Mouse (Mus musculus): ENCODE results near the gene Prr11. TPM values are rescaled to one million over a fixed set of nuclear protein-coding genes. Genes with fewer than 3 reads are reported as not detected.
A peak's percentile ranks its signal among the peaks of the same experiment; 100 is the strongest.

Gene Prr11
- polyA plus RNA-seq, 1 experiment from 2014 or later = 1.7 TPM

DNA sequence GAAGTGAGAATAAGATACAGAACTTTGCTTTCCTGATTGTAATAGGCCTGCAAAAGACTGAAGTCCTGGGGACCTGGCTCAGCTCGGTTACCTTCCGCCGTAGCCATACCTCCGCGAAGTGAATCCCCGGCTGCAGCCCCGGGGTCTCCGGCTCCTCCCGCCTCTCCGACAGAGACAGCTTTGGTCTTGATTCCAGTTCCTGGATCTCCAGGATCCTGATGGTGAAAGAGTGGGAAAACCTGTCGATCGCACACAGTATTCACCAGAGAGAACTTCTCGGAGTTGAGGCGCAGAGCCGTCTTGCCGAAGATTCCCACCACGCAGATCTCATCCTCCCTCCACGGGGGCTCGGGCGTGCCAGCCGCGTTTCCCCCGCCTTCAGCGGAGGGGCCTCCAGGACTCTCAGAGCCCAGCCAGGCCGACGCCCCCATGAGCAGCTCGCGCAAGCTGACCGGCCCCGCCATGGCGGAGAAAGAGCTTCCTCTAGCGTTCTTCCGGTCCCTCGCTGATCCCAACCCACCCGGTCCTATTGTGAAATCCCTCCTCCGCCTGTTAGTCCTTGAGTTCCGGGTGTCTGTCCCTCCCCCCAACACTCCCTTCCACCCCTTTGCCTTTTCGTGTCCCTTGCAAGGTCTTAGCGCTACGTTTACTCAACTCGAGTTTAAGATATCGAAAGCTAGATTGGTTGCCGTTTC, 22.1 kb downstream of the Prr11 start, which contains the start of gene Smg8:
Gene Smg8 (minus strand): TSS at position 485 of the 695 bp plus-strand sequence.
- whole genome bisulfite sequencing = under 1% methylated on average over 43 of the region's 43 CpGs
- Histone ChIP-seq H3K4me2 (replicated peaks; ENCODE audit: low read depth) (peak within 1 kb of the TSS; percentile 84), H3K4me1 (replicated peaks; ENCODE audit: control insufficient read depth, insufficient read depth, low read length) (peaks cover 20% of the 10 kb centered on the region), H3K4me3 (ENCODE audit: low read depth, low read length) (peak within 1 kb of the TSS; percentile 84), H3K9ac (ENCODE audit: low read depth, low read length) (peak within 1 kb of the TSS; percentile 88), H3K27ac (ENCODE audit: low read depth, low read length) (peak within 1 kb of the TSS; percentile 28; the same call in 1 of the 2 replicates), H3K36me3 (ENCODE audit: control insufficient read depth, insufficient read depth) (peaks cover 21% of the 10 kb centered on the region), H3K9me3 (ENCODE audit: control insufficient read depth) (no peaks in the 10 kb centered on the region), H3K27me3 (replicated peaks; ENCODE audit: control insufficient read depth, insufficient read depth, low read length) (no peaks in the 10 kb centered on the region)
- ATAC-seq = peak; percentile 88
- peak; percentile 4; the same call in 1 of the 2 replicates for TF ChIP-seq CTCF (IDR thresholded peaks at IDR 0.05; ENCODE audit: low read depth)

- Histone ChIP-seq H3K4me1 (replicated peaks; ENCODE audit: control insufficient read depth, insufficient read depth, low read length) (peaks cover 20% of the 10 kb centered on the region), H3K4me2 (replicated peaks; ENCODE audit: low read depth) (peak overlapping the region; percentile 84), H3K27ac (ENCODE audit: low read depth, low read length) (no peak overlapping the region), H3K4me3 (ENCODE audit: low read depth, low read length) (peak overlapping the region; percentile 84), H3K27me3 (replicated peaks; ENCODE audit: control insufficient read depth, insufficient read depth, low read length) (no peaks in the 10 kb centered on the region), H3K9ac (ENCODE audit: low read depth, low read length) (peak overlapping the region; percentile 88; the same call in 1 of the 2 replicates), H3K9me3 (ENCODE audit: control insufficient read depth) (no peaks in the 10 kb centered on the region), H3K36me3 (ENCODE audit: control insufficient read depth, insufficient read depth) (peaks cover 25% of the 10 kb centered on the region)
- ATAC-seq = no peak
- no peak for TF ChIP-seq CTCF (IDR thresholded peaks at IDR 0.05; ENCODE audit: low read depth)
- 73% methylated on average over 13 of the region's 13 CpGs for WGBS
Observed at GRCm38 (mm10) chr11:87085461-87085860, 23.0 kb downstream of the Prr11 start.

DNA sequence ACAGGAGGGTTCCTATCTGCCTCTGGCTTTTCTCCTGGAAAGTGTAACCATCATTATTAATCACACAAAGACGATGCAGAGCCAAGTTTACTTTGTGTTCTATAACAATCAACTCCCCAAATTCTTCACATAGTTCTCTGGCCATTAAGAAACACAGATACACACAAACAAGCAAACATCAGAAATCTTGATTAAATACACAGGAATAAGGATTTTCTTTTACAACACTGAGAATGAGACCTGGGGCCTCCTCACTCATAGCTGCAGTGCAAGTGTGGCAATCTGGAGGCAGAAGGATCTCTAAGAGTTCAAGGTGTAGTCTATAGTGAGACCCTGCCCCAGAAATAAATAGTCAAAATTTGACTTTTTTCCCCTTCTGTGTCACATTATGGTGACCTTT, 24.8 kb downstream of the Prr11 start:
- TF ChIP-seq CTCF (IDR thresholded peaks at IDR 0.05; ENCODE audit: low read depth) = no peak
- WGBS = 31% methylated on average over 1 of the region's 1 CpGs
- Histone ChIP-seq H3K4me1 (replicated peaks; ENCODE audit: control insufficient read depth, insufficient read depth, low read length) (peaks cover 20% of the 10 kb centered on the region), H3K4me2 (replicated peaks; ENCODE audit: low read depth) (no peak overlapping the region), H3K27ac (ENCODE audit: low read depth, low read length) (no peak overlapping the region), H3K36me3 (ENCODE audit: control insufficient read depth, insufficient read depth) (peaks cover 39% of the 10 kb centered on the region), H3K27me3 (replicated peaks; ENCODE audit: control insufficient read depth, insufficient read depth, low read length) (no peaks in the 10 kb centered on the region), H3K4me3 (ENCODE audit: low read depth, low read length) (no peak overlapping the region), H3K9ac (ENCODE audit: low read depth, low read length) (no peak overlapping the region), H3K9me3 (ENCODE audit: control insufficient read depth) (no peaks in the 10 kb centered on the region)
- no peak for ATAC-seq

GRCm38 (mm10) chr11:87073866-87074440, 34.6 kb downstream of the Prr11 start, which contains the start of gene Gdpd1:
Gene Gdpd1 (minus strand): TSS chr11:87074062.
- H3K9ac ChIP-seq (ENCODE audit: low read depth, low read length) = peak within 1 kb of the TSS; percentile 58
- H3K9me3 ChIP-seq (ENCODE audit: control insufficient read depth) = no peaks in the 10 kb centered on the region
- ATAC-seq = peak; percentile 85
- H3K4me1 ChIP-seq (replicated peaks; ENCODE audit: control insufficient read depth, insufficient read depth, low read length) = 0 out of 2 replicates have a peak, but pooled peaks cover 6% of the 10 kb centered on the region
- H3K4me2 ChIP-seq (replicated peaks; ENCODE audit: low read depth) = peak within 1 kb of the TSS; percentile 100
- peak within 1 kb of the TSS; percentile 69 for H3K4me3 ChIP-seq (ENCODE audit: low read depth, low read length)
- H3K27ac ChIP-seq (ENCODE audit: low read depth, low read length) = peak within 1 kb of the TSS; percentile 5; the same call in 1 of the 2 replicates
- peak; percentile 68 for TF ChIP-seq CTCF (IDR thresholded peaks at IDR 0.05; ENCODE audit: low read depth)
- WGBS = under 1% methylated on average over 43 of the region's 43 CpGs
- peaks cover 16% of the 10 kb centered on the region for H3K36me3 ChIP-seq (ENCODE audit: control insufficient read depth, insufficient read depth)
- H3K27me3 ChIP-seq (replicated peaks; ENCODE audit: control insufficient read depth, insufficient read depth, low read length) = no peaks in the 10 kb centered on the region

DNA sequence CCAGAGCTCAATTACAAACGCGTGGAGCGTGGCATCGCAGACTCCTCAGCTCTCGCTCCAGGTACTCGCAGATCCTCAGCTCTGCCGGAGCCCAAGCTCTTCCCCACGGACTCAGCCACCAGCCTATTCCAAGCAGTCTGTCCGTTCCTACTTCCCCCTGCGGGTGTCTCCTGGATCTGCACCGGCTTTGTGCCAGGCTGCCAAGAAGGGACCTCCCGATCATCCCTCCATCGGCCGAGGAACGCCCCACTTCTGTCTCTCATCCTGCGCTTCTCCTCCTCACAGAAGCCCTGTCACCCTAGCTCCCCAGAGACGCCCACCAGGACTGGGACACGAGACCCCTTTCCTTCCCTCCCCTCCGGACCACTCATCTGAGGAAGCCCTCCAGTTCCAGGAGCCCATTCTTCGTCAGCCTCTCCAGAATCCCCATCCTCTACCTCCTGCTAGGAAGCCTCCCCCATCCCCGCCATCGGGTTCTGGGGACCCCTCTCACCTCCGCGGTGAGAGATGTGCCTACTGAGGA, 35.1 kb downstream of the Prr11 start:
- Histone ChIP-seq H3K9ac (ENCODE audit: low read depth, low read length) (peak overlapping the region; percentile 58), H3K36me3 (ENCODE audit: control insufficient read depth, insufficient read depth) (peaks cover 15% of the 10 kb centered on the region), H3K4me1 (replicated peaks; ENCODE audit: control insufficient read depth, insufficient read depth, low read length) (0 out of 2 replicates have a peak, but pooled peaks cover 6% of the 10 kb centered on the region), H3K27ac (ENCODE audit: low read depth, low read length) (peak overlapping the region; percentile 5; the same call in 1 of the 2 replicates), H3K27me3 (replicated peaks; ENCODE audit: control insufficient read depth, insufficient read depth, low read length) (no peaks in the 10 kb centered on the region), H3K9me3 (ENCODE audit: control insufficient read depth) (no peaks in the 10 kb centered on the region), H3K4me2 (replicated peaks; ENCODE audit: low read depth) (peak overlapping the region; percentile 100), H3K4me3 (ENCODE audit: low read depth, low read length) (peak overlapping the region; percentile 69)
- ATAC-seq = peak; percentile 58
- 1% methylated on average over 24 of the region's 24 CpGs for WGBS
- peak; percentile 79 for TF ChIP-seq CTCF (IDR thresholded peaks at IDR 0.05; ENCODE audit: low read depth)

DNA sequence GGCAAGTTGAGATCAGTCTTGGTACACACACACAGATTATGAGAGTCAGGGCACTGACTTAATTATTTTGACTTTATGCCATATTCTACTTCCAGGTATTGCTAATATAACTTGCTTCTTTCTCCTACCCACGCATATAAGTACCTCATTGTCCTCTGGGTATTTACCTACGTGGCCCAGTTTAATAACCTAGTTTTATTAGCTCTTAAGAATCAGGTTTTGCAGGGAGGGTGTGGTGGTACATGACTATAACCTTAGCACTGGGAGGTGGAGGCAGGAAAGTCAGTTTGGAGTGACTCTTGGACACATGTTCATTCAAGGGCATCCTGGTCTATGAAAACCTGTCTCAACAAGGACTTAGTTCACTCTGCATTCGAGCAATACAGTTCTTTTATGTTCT, 46.4 kb downstream of the Prr11 start:
- no peak overlapping the region for H3K27ac ChIP-seq (ENCODE audit: low read depth, low read length)
- TF ChIP-seq CTCF (IDR thresholded peaks at IDR 0.05; ENCODE audit: low read depth) = no peak
- no peak overlapping the region for H3K4me3 ChIP-seq (ENCODE audit: low read depth, low read length)
- peak; percentile 87 for ATAC-seq
- no peaks in the 10 kb centered on the region for H3K27me3 ChIP-seq (replicated peaks; ENCODE audit: control insufficient read depth, insufficient read depth, low read length)
- no peaks in the 10 kb centered on the region for H3K4me1 ChIP-seq (replicated peaks; ENCODE audit: control insufficient read depth, insufficient read depth, low read length)
- no peak overlapping the region for H3K4me2 ChIP-seq (replicated peaks; ENCODE audit: low read depth)
- no peak overlapping the region for H3K9ac ChIP-seq (ENCODE audit: low read depth, low read length)
- H3K9me3 ChIP-seq (ENCODE audit: control insufficient read depth) = no peaks in the 10 kb centered on the region
- 33% methylated on average over 3 of the region's 3 CpGs for WGBS
- peaks cover 3% of the 10 kb centered on the region; the same call in 1 of the 2 replicates for H3K36me3 ChIP-seq (ENCODE audit: control insufficient read depth, insufficient read depth)
